Mouse (Mus musculus) kidney, postnatal 4 days (tissue): ENCODE measurements at regions not wholly inside any gene's neighbourhood (a gene's known extent, or its start where the extent isn't known, plus 50 kb on each side); places are given as distances from the start of the nearest gene placed in this dataset.
"Not testable (repeated sequence)": the region's sequence is repeated elsewhere in the genome, so short reads cannot be mapped to it uniquely, and the experiment has no call there.

Source experiments
- DNase-seq, 2 experiments: peaks; one replicate each; pipeline ENCODE4 v3.0.0; 2021; ENCODE audit warnings: mixed read lengths in 2 of 2

- DNase-seq = no peak
These were observed 191.5 kb downstream of the Kctd12 start for GRCm38 (mm10) chr14:102790916-102791315.

GRCm38 (mm10) chr14:102782227-102782626 is 200.2 kb downstream of the Kctd12 start:
- no peak for DNase-seq

- DNase-seq = peak; percentile 42 to 59
These were observed 212.7 kb downstream of the Kctd12 start for GRCm38 (mm10) chr14:102769716-102770115.

- peak; percentile 44 to 57 for DNase-seq
These were observed 233.8 kb downstream of the Kctd12 start for GRCm38 (mm10) chr14:102748687-102749086.

- no peak for DNase-seq
These were observed 240.1 kb downstream of the Kctd12 start for GRCm38 (mm10) chr14:102742331-102742730.

- DNase-seq = no peak
These were observed 245.8 kb downstream of the Kctd12 start for GRCm38 (mm10) chr14:102736656-102737055.

GRCm38 (mm10) chr14:102733718-102734117 is 248.7 kb downstream of the Kctd12 start:
- not testable (repeated sequence) for DNase-seq

GRCm38 (mm10) chr14:102731746-102732145 is 250.7 kb downstream of the Kctd12 start:
- DNase-seq = no peak

- DNase-seq = no peak
These were observed 259.8 kb downstream of the Kctd12 start for GRCm38 (mm10) chr14:102722633-102723032.

- DNase-seq = no peak
These were observed 263.9 kb downstream of the Kctd12 start for GRCm38 (mm10) chr14:102718558-102718957.

- no peak for DNase-seq
These were observed 269.8 kb downstream of the Kctd12 start for GRCm38 (mm10) chr14:102712600-102712999.

- no peak for DNase-seq
These were observed 275.6 kb downstream of the Kctd12 start for GRCm38 (mm10) chr14:102706704-102707336.

GRCm38 (mm10) chr14:102701108-102701507 is 281.3 kb downstream of the Kctd12 start:
- DNase-seq = no peak

GRCm38 (mm10) chr14:102700457-102700856 is 282.0 kb downstream of the Kctd12 start:
- no peak for DNase-seq

- no peak for DNase-seq
These were observed 283.4 kb downstream of the Kctd12 start for GRCm38 (mm10) chr14:102699015-102699414.

GRCm38 (mm10) chr14:102686791-102687190 is 295.6 kb downstream of the Kctd12 start:
- DNase-seq = no peak

GRCm38 (mm10) chr14:102676582-102676981 is 305.9 kb downstream of the Kctd12 start:
- no peak for DNase-seq

- no peak for DNase-seq
These were observed 307.8 kb downstream of the Kctd12 start for GRCm38 (mm10) chr14:102674635-102675034.

- no peak for DNase-seq
These were observed 308.7 kb downstream of the Kctd12 start for GRCm38 (mm10) chr14:102673724-102674123.

GRCm38 (mm10) chr14:102663240-102663639 is 319.2 kb downstream of the Kctd12 start:
- peak; percentile 38 for DNase-seq

- no peak for DNase-seq
These were observed 322.1 kb downstream of the Kctd12 start for GRCm38 (mm10) chr14:102660351-102660750.

- no peak for DNase-seq
These were observed 326.2 kb downstream of the Kctd12 start for GRCm38 (mm10) chr14:102656235-102656634.

GRCm38 (mm10) chr14:102629601-102630000 is 352.8 kb downstream of the Kctd12 start:
- no peak for DNase-seq

GRCm38 (mm10) chr14:102621546-102621945 is 360.9 kb downstream of the Kctd12 start:
- DNase-seq = no peak

- no peak for DNase-seq
These were observed 363.4 kb downstream of the Kctd12 start for GRCm38 (mm10) chr14:102619056-102619455.
